In genomic region chr7:136613496-136613895, GRCm38 (mm10) we compare ENCODE assay signal across 16 mouse cellular contexts.
A peak's percentile ranks its signal among the peaks of the same experiment; 100 is the strongest.
DNase-seq lines count a peak whose midpoint lies in the region; ATAC-seq and TF ChIP-seq lines count a peak whose summit lies in the region.
"Had no signal": no experiment of that assay in that cellular context is flagged by ENCODE, and none has a peak within 500 bp of the region (broad histone marks: within the 10 kb centered on the region; RNA-seq: fewer than 3 reads in every experiment).

No protein-coding gene starts in this region.

- H3K9ac ChIP-seq in heart, embryonic 12.5 days, result no peak overlapping the region
- H3K9ac ChIP-seq: embryonic facial prominence, embryonic 12.5 days; forebrain, embryonic 15.5 days; heart, embryonic 13.5 days had no signal

- H3K36me3 ChIP-seq in heart, embryonic 12.5 days, result no peaks in the 10 kb centered on the region
- H3K36me3 ChIP-seq: embryonic facial prominence, embryonic 12.5 days; forebrain, embryonic 15.5 days; heart, embryonic 13.5 days had no signal

- DNase-seq in heart, adult 11 months, result peak; percentile 96
- peak; percentile 13 for DNase-seq in urinary bladder, postnatal 14 days (ENCODE audit: low spot score)
- DNase-seq in urinary bladder, postnatal 4 days (ENCODE audit: low spot score in 2 of 2), result no peak
- peak; percentile 47 for DNase-seq in heart, postnatal 25 days (ENCODE audit: low spot score)
- DNase-seq in skeletal muscle tissue, adult 2 months (ENCODE audit: low read depth, low spot score), result peak; percentile 48
- DNase-seq in left cerebral cortex, adult 2 months (ENCODE audit: extremely low spot score in 1 of 2, low spot score in 2 of 2), result no peak
- no peak for DNase-seq in ovary, postnatal 10 days (ENCODE audit: low spot score)
- DNase-seq: right cerebral cortex, postnatal 4 days had no signal

- WGBS in heart, embryonic 12.5 days, result 68% methylated on average over 4 of the region's 4 CpGs

- H3K4me1 ChIP-seq in heart, embryonic 12.5 days (replicated peaks), result no peaks in the 10 kb centered on the region
- H3K4me1 ChIP-seq: forebrain, embryonic 15.5 days; heart, embryonic 13.5 days had no signal

- no peak for TF ChIP-seq CTCF in left cerebral cortex, adult 2 months (IDR thresholded peaks at IDR 0.05)

- no peak overlapping the region for H3K4me2 ChIP-seq in heart, embryonic 12.5 days
- H3K4me2 ChIP-seq: embryonic facial prominence, embryonic 12.5 days; forebrain, embryonic 15.5 days; heart, embryonic 13.5 days; liver, embryonic 11.5 days had no signal

- intact Hi-C loops in heart, postnatal 25 days (cut with DNase I), result no loop called here
- intact Hi-C loops in left cerebral cortex, adult 2 months (cut with DNase I), result no loop called here

- H3K9me3 ChIP-seq in heart, embryonic 12.5 days (replicated peaks), result no peaks in the 10 kb centered on the region
- H3K9me3 ChIP-seq: embryonic facial prominence, embryonic 12.5 days; forebrain, embryonic 15.5 days; heart, embryonic 13.5 days had no signal

- no peak overlapping the region for H3K27ac ChIP-seq in heart, embryonic 12.5 days (ENCODE audit: poor library complexity, severe bottlenecking)
- H3K27ac ChIP-seq in left cerebral cortex, adult 2 months, result no peak overlapping the region
- H3K27ac ChIP-seq: embryonic facial prominence, embryonic 12.5 days; forebrain, embryonic 15.5 days; heart, embryonic 13.5 days had no signal

- H3K4me3 ChIP-seq in heart, embryonic 12.5 days, result no peak overlapping the region
- no peak overlapping the region for H3K4me3 ChIP-seq in left cerebral cortex, adult 2 months
- H3K4me3 ChIP-seq: embryonic facial prominence, embryonic 12.5 days; forebrain, embryonic 15.5 days; heart, embryonic 13.5 days had no signal

- H3K27me3 ChIP-seq in heart, embryonic 12.5 days (replicated peaks), result no peaks in the 10 kb centered on the region; the same call in 1 of the 2 replicates
- H3K27me3 ChIP-seq: heart, embryonic 13.5 days had no signal

- no peak for ATAC-seq in heart, embryonic 12.5 days (ENCODE audit: insufficient number of reproducible peaks, low FRiP score)
- ATAC-seq: activated CD4-positive, CD25-positive, alpha-beta regulatory T cell, adult 4 months; forebrain, embryonic 15.5 days; inflammation-experienced regulatory T-cells, adult 6 months; lung, postnatal 0 days had no signal

Comparison
In these comparisons a context has a peak if more than half of its experiments do, and no peak if none do; other contexts are left out.
1. DNase-seq: peak in heart, adult 11 months (single experiment), urinary bladder, postnatal 14 days (single experiment), heart, postnatal 25 days (single experiment) and skeletal muscle tissue, adult 2 months (single experiment); none in urinary bladder, postnatal 4 days (0 of 2), left cerebral cortex, adult 2 months (0 of 2) and ovary, postnatal 10 days (single experiment).